Comparison of ENCODE assay signal across 30 mouse cellular contexts in the genomic region with DNA sequence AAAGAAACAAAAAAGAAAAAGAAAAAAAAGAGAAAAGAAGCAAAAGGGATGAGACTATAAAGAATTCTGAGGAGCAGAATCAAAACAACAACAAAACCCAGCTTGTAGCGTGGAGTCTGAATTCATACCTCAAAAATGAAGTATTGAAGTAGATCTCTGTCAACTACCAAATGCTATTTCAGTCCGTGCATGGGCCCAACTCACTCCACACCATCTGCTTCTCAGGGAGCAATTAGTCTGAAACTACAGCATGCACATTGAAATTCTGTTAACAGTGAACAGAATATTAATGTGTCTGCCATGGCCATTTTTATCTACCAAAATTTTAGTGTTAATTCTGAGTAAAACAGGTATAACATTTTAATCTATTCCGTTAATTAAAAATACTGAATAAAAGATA.
DNase-seq lines count a peak whose midpoint lies in the region; ATAC-seq and TF ChIP-seq lines count a peak whose summit lies in the region.
"Had no signal": no experiment of that assay in that cellular context is flagged by ENCODE, and none has a peak within 500 bp of the region (broad histone marks: within the 10 kb centered on the region; RNA-seq: fewer than 3 reads in every experiment).

No protein-coding gene starts in this region.

- H3K4me2 ChIP-seq in forebrain, embryonic 15.5 days (replicated peaks): no peak overlapping the region
- no peak overlapping the region for H3K4me2 ChIP-seq in forebrain, embryonic 13.5 days
- H3K4me2 ChIP-seq: embryonic facial prominence, embryonic 13.5 days; heart, embryonic 15.5 days; kidney, embryonic 15.5 days; limb, embryonic 12.5 days; liver, embryonic 15.5 days; lung, embryonic 14.5 days; midbrain, embryonic 15.5 days; neural tube, embryonic 12.5 days had no signal

- TF ChIP-seq POLR2A in brain, embryonic 14.5 days (IDR thresholded peaks at IDR 0.05; ENCODE audit: borderline replicate concordance, extremely low read depth, insufficient read depth, insufficient read length, poor library complexity, severe bottlenecking): no peak

- H3K9ac ChIP-seq in forebrain, embryonic 15.5 days (replicated peaks): no peak overlapping the region
- H3K9ac ChIP-seq in forebrain, embryonic 13.5 days: no peak overlapping the region
- H3K9ac ChIP-seq: embryonic facial prominence, embryonic 13.5 days; heart, embryonic 15.5 days; kidney, embryonic 15.5 days; limb, embryonic 12.5 days; liver, embryonic 15.5 days; lung, embryonic 14.5 days; midbrain, embryonic 15.5 days; neural tube, embryonic 12.5 days had no signal

- peaks cover 4% of the 10 kb centered on the region; the same call in 1 of the 2 replicates for H3K4me1 ChIP-seq in forebrain, embryonic 15.5 days
- H3K4me1 ChIP-seq in forebrain, embryonic 13.5 days: no peaks in the 10 kb centered on the region
- H3K4me1 ChIP-seq: embryonic facial prominence, embryonic 13.5 days; heart, embryonic 10.5 days; heart, embryonic 15.5 days; kidney, embryonic 15.5 days; limb, embryonic 12.5 days; liver, embryonic 15.5 days; midbrain, embryonic 10.5 days; midbrain, embryonic 15.5 days; neural tube, embryonic 12.5 days had no signal

- peak; percentile 38 to 80 for DNase-seq in layer of hippocampus, adult 18-20 months (ENCODE audit: low spot score in 2 of 2)
- DNase-seq in layer of hippocampus, postnatal 10 days (ENCODE audit: low spot score in 2 of 2): no peak
- DNase-seq in brain, embryonic 14.5 days (ENCODE audit: low read depth): peak; percentile 64
- peak; percentile 32 to 36 for DNase-seq in layer of hippocampus, postnatal 36 days
- no peak for DNase-seq in cerebellum, adult 18-20 months
- no peak for DNase-seq in lung, postnatal 10 days
- DNase-seq: adrenal gland, adult 8-10 months; cerebellum, adult 11 months; cerebellum, postnatal 10 days; gastrocnemius, postnatal 25 days; heart, adult 11 months; kidney, adult 18-20 months; kidney, postnatal 36 days; lung, embryonic 14.5 days; spleen, adult 18-20 months; thymus, adult 2 months had no signal

- 57% methylated on average over 3 of the region's 3 CpGs for WGBS in forebrain, embryonic 15.5 days
- 76% methylated on average over 3 of the region's 3 CpGs for WGBS in forebrain, embryonic 13.5 days

- TF ChIP-seq CTCF in brain, embryonic 14.5 days (IDR thresholded peaks at IDR 0.05; ENCODE audit: borderline replicate concordance, extremely low read depth, insufficient read depth, insufficient read length): no peak

- H3K4me3 ChIP-seq in forebrain, embryonic 15.5 days: no peak overlapping the region
- H3K4me3 ChIP-seq in forebrain, embryonic 13.5 days: no peak overlapping the region
- H3K4me3 ChIP-seq: embryonic facial prominence, embryonic 13.5 days; heart, embryonic 10.5 days; heart, embryonic 15.5 days; kidney, embryonic 15.5 days; limb, embryonic 12.5 days; liver, embryonic 15.5 days; midbrain, embryonic 10.5 days; midbrain, embryonic 15.5 days; myocyte; neural tube, embryonic 12.5 days had no signal

- no peaks in the 10 kb centered on the region for H3K27me3 ChIP-seq in forebrain, embryonic 15.5 days
- no peaks in the 10 kb centered on the region for H3K27me3 ChIP-seq in forebrain, embryonic 13.5 days
- H3K27me3 ChIP-seq: embryonic facial prominence, embryonic 13.5 days; heart, embryonic 15.5 days; kidney, embryonic 15.5 days; limb, embryonic 12.5 days; liver, embryonic 15.5 days; midbrain, embryonic 15.5 days; neural tube, embryonic 12.5 days had no signal

- no peaks in the 10 kb centered on the region for H3K9me3 ChIP-seq in forebrain, embryonic 15.5 days
- no peaks in the 10 kb centered on the region for H3K9me3 ChIP-seq in forebrain, embryonic 13.5 days (replicated peaks)
- H3K9me3 ChIP-seq: embryonic facial prominence, embryonic 13.5 days; heart, embryonic 10.5 days; heart, embryonic 15.5 days; kidney, embryonic 15.5 days; limb, embryonic 12.5 days; liver, embryonic 15.5 days; midbrain, embryonic 10.5 days; midbrain, embryonic 15.5 days; neural tube, embryonic 12.5 days had no signal

- ATAC-seq in forebrain, embryonic 15.5 days (replicated peaks): 0 out of 2 replicates have a peak, but pooled peaks have one; percentile 53
- no peak for ATAC-seq in forebrain, embryonic 13.5 days
- ATAC-seq: hindbrain, embryonic 16.5 days; midbrain, embryonic 15.5 days had no signal

- H3K36me3 ChIP-seq in forebrain, embryonic 15.5 days: no peaks in the 10 kb centered on the region
- no peaks in the 10 kb centered on the region for H3K36me3 ChIP-seq in forebrain, embryonic 13.5 days (ENCODE audit: poor library complexity, severe bottlenecking)
- H3K36me3 ChIP-seq: embryonic facial prominence, embryonic 13.5 days; G1E; heart, embryonic 10.5 days; heart, embryonic 15.5 days; kidney, embryonic 15.5 days; limb, embryonic 12.5 days; liver, embryonic 15.5 days; midbrain, embryonic 10.5 days; midbrain, embryonic 15.5 days; neural tube, embryonic 12.5 days had no signal

- H3K27ac ChIP-seq in forebrain, embryonic 15.5 days (replicated peaks): no peak overlapping the region
- H3K27ac ChIP-seq in forebrain, embryonic 13.5 days: no peak overlapping the region
- H3K27ac ChIP-seq: embryonic facial prominence, embryonic 13.5 days; heart, embryonic 10.5 days; heart, embryonic 15.5 days; kidney, embryonic 15.5 days; limb, embryonic 12.5 days; liver, embryonic 15.5 days; midbrain, embryonic 10.5 days; midbrain, embryonic 15.5 days; neural tube, embryonic 12.5 days had no signal

Comparison
In these comparisons a context has a peak if more than half of its experiments do, and no peak if none do; other contexts are left out.
1. DNase-seq: peak in layer of hippocampus, adult 18-20 months (2 of 2), brain, embryonic 14.5 days (single experiment) and layer of hippocampus, postnatal 36 days (2 of 2); none in layer of hippocampus, postnatal 10 days (0 of 2), cerebellum, adult 18-20 months (0 of 2) and lung, postnatal 10 days (single experiment).